In the genomic region with DNA sequence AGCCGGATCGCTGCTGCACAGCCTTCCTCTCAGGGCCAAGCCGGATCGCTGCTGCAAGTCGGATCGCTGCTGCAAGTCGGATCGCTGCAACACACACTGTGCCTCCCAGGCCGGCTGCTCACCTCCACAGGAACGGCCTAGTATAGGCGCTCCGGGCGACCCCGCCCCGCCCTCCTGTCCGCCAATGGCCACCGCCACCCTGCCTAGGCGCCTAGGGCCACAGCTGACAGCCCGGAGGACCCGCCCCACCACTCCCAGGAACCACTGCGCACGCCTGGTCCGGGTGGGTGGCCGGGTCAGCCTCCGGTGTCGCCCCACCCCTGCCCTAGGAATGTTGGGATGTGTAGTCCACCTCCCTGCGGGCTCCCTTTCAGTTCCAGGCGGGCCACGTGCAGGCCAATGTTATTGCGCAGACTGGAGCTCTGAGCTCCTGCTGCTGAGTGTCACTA, we compare ENCODE assay signal across 8 mouse cellular contexts. TPM values are rescaled to one million over a fixed set of nuclear protein-coding genes. Genes with fewer than 3 reads are reported as not detected.
DNase-seq lines count a peak whose midpoint lies in the region; ATAC-seq and TF ChIP-seq lines count a peak whose summit lies in the region.

A gene (minus strand): TSS at position 265 of the 449 bp plus-strand sequence.

- WGBS in forebrain, embryonic 12.5 days, result under 1% methylated on average over 30 of the region's 30 CpGs
- WGBS in heart, postnatal 0 days, result 0% methylated on average over 29 of the region's 30 CpGs
- under 1% methylated on average over 30 of the region's 30 CpGs for WGBS in liver, embryonic 16.5 days (ENCODE audit: insufficient replicate concordance)
- WGBS in neural tube, embryonic 13.5 days, result under 1% methylated on average over 30 of the region's 30 CpGs

- peak; percentile 76 for TF ChIP-seq POLR2A in testis, adult 2 months (IDR thresholded peaks at IDR 0.05; ENCODE audit: control insufficient read depth, low read depth, low read length)

- TF ChIP-seq EP300 in heart, postnatal 0 days (IDR thresholded peaks at IDR 0.05; ENCODE audit: low read depth), result peak; percentile 31; the same call in 1 of the 2 replicates

- H3K27ac ChIP-seq in forebrain, embryonic 12.5 days, result peak within 1 kb of the TSS; percentile 14
- H3K27ac ChIP-seq in heart, postnatal 0 days (ENCODE audit: low read depth), result peak within 1 kb of the TSS; percentile 91
- H3K27ac ChIP-seq in liver, embryonic 16.5 days (ENCODE audit: low read length), result peak within 1 kb of the TSS; percentile 80
- peak within 1 kb of the TSS; percentile 73 for H3K27ac ChIP-seq in neural tube, embryonic 13.5 days (replicated peaks)
- peak within 1 kb of the TSS; percentile 72 for H3K27ac ChIP-seq in testis, adult 2 months (ENCODE audit: control insufficient read depth, insufficient read depth, low read depth, low read length)

- H3K27me3 ChIP-seq in forebrain, embryonic 12.5 days, result 0 out of 2 replicates have a peak, but pooled peaks cover 10% of the 10 kb centered on the region
- H3K27me3 ChIP-seq in heart, postnatal 0 days (ENCODE audit: control insufficient read depth, insufficient read depth, low read length), result no peaks in the 10 kb centered on the region
- H3K27me3 ChIP-seq in liver, embryonic 16.5 days (ENCODE audit: control insufficient read depth, insufficient read depth, low read depth, low read length), result no peaks in the 10 kb centered on the region
- no peaks in the 10 kb centered on the region for H3K27me3 ChIP-seq in neural tube, embryonic 13.5 days
- no peaks in the 10 kb centered on the region for H3K27me3 ChIP-seq in testis, adult 2 months (ENCODE audit: control insufficient read depth, insufficient read depth, low read length)

- ATAC-seq in forebrain, embryonic 12.5 days (ENCODE audit: low FRiP score), result peak; percentile 98
- peak; percentile 99 for ATAC-seq in heart, postnatal 0 days (ENCODE audit: insufficient read depth, low read depth)
- ATAC-seq in liver, embryonic 16.5 days (ENCODE audit: low read depth), result peak; percentile 98
- ATAC-seq in neural tube, embryonic 13.5 days (ENCODE audit: low read depth), result peak; percentile 97

- H3K4me1 ChIP-seq in forebrain, embryonic 12.5 days, result peaks cover 16% of the 10 kb centered on the region
- peaks cover 13% of the 10 kb centered on the region for H3K4me1 ChIP-seq in heart, postnatal 0 days (ENCODE audit: control insufficient read depth, insufficient read depth)
- peaks cover 10% of the 10 kb centered on the region for H3K4me1 ChIP-seq in liver, embryonic 16.5 days (ENCODE audit: control insufficient read depth, low read depth, low read length)
- peaks cover 17% of the 10 kb centered on the region for H3K4me1 ChIP-seq in neural tube, embryonic 13.5 days (replicated peaks)
- peaks cover 16% of the 10 kb centered on the region for H3K4me1 ChIP-seq in testis, adult 2 months (ENCODE audit: control insufficient read depth, insufficient read depth, low read length)

- peak within 1 kb of the TSS; percentile 94 for H3K4me2 ChIP-seq in forebrain, embryonic 12.5 days
- peak within 1 kb of the TSS; percentile 76 for H3K4me2 ChIP-seq in heart, postnatal 0 days (ENCODE audit: low read depth, low read length)
- H3K4me2 ChIP-seq in liver, embryonic 16.5 days (ENCODE audit: low read depth, low read length), result peak within 1 kb of the TSS; percentile 81
- peak within 1 kb of the TSS; percentile 78 for H3K4me2 ChIP-seq in neural tube, embryonic 13.5 days

- no peak for TF ChIP-seq CTCF in heart, postnatal 0 days (IDR thresholded peaks at IDR 0.05; ENCODE audit: low read depth)
- no peak for TF ChIP-seq CTCF in testis, adult 2 months (IDR thresholded peaks at IDR 0.05; ENCODE audit: control insufficient read depth, insufficient read depth, insufficient replicate concordance, low read depth, low read length)

- no peaks in the 10 kb centered on the region for H3K9me3 ChIP-seq in forebrain, embryonic 12.5 days
- no peaks in the 10 kb centered on the region for H3K9me3 ChIP-seq in heart, postnatal 0 days (replicated peaks; ENCODE audit: control insufficient read depth, low read length)
- no peaks in the 10 kb centered on the region for H3K9me3 ChIP-seq in liver, embryonic 16.5 days (replicated peaks; ENCODE audit: control insufficient read depth, low read length)
- no peaks in the 10 kb centered on the region for H3K9me3 ChIP-seq in neural tube, embryonic 13.5 days

- H3K36me3 ChIP-seq in forebrain, embryonic 12.5 days (replicated peaks), result no peaks in the 10 kb centered on the region
- H3K36me3 ChIP-seq in heart, postnatal 0 days (replicated peaks; ENCODE audit: control insufficient read depth, insufficient read depth, low read length), result no peaks in the 10 kb centered on the region
- no peaks in the 10 kb centered on the region for H3K36me3 ChIP-seq in liver, embryonic 16.5 days (ENCODE audit: control insufficient read depth, insufficient read depth)
- H3K36me3 ChIP-seq in neural tube, embryonic 13.5 days, result no peaks in the 10 kb centered on the region
- H3K36me3 ChIP-seq in testis, adult 2 months (ENCODE audit: control insufficient read depth, insufficient read depth, low read length), result no peaks in the 10 kb centered on the region

- peak within 1 kb of the TSS; percentile 64 for H3K4me3 ChIP-seq in forebrain, embryonic 12.5 days (replicated peaks)
- H3K4me3 ChIP-seq in heart, postnatal 0 days (ENCODE audit: low read depth, low read length), result peak within 1 kb of the TSS; percentile 86
- H3K4me3 ChIP-seq in liver, embryonic 16.5 days (ENCODE audit: low read depth, low read length), result peak within 1 kb of the TSS; percentile 74
- peak within 1 kb of the TSS; percentile 57 for H3K4me3 ChIP-seq in neural tube, embryonic 13.5 days
- H3K4me3 ChIP-seq in testis, adult 2 months (ENCODE audit: control insufficient read depth, low read depth, low read length), result peak within 1 kb of the TSS; percentile 90

- DNase-seq in CD8-positive naive resting alpha-beta T cell, adult 2 months (ENCODE audit: low read depth in 2 of 2, low spot score in 2 of 2), result peak; percentile 83 to 86
- peak; percentile 77 for DNase-seq in c-Kit-positive CD71-positive TER-119-positive erythroid progenitor cells, embryonic 14.5 days (ENCODE audit: low spot score)
- peak; percentile 94 for DNase-seq in heart, postnatal 0 days (ENCODE audit: low spot score)
- peak; percentile 97 to 98 for DNase-seq in kidney, postnatal 4 days

- H3K9ac ChIP-seq in forebrain, embryonic 12.5 days, result peak within 1 kb of the TSS; percentile 73
- peak within 1 kb of the TSS; percentile 80 for H3K9ac ChIP-seq in heart, postnatal 0 days (replicated peaks; ENCODE audit: low read depth, low read length)
- peak within 1 kb of the TSS; percentile 68 for H3K9ac ChIP-seq in liver, embryonic 16.5 days (ENCODE audit: low read depth, low read length)
- peak within 1 kb of the TSS; percentile 75 for H3K9ac ChIP-seq in neural tube, embryonic 13.5 days

RNA-seq across cellular contexts. Expression of the gene that starts here (rescaled TPM):
- 13.9 and 14.5 TPM in 2 replicates for polyA plus RNA-seq in forebrain, embryonic 12.5 days (2016; fragmentation: Nextera tagmentation; extraction: Ambion mirVana)
- total RNA-seq in heart, postnatal 0 days (2014; rRNA removed; ENCODE audit: low replicate concordance), result 30.8 TPM in 2 replicates
- polyA plus RNA-seq in heart, postnatal 0 days (2015; fragmentation: Nextera tagmentation; extraction: Ambion mirVana), result 14.2 and 15.3 TPM in 2 replicates
- polyA plus RNA-seq in liver, embryonic 16.5 days (2015; fragmentation: Nextera tagmentation; extraction: Ambion mirVana), result 6.0 and 6.4 TPM in 2 replicates
- polyA plus RNA-seq in neural tube, embryonic 13.5 days (2015; fragmentation: Nextera tagmentation; extraction: Ambion mirVana), result 28.5 and 30.7 TPM in 2 replicates
- polyA plus RNA-seq in testis, adult 2 months (2012; rRNA removed), result 3.1 and 3.2 TPM in 2 replicates

Comparison
In these comparisons a context has a peak if more than half of its experiments do, and no peak if none do; other contexts are left out.
1. Peak in every context shown above with its lines: DNase-seq, ATAC-seq, H3K4me3 ChIP-seq and H3K27ac ChIP-seq.
2. H3K27ac ChIP-seq: peak in every context shown above with its lines; median percentile 91 in heart, postnatal 0 days; 80 in liver, embryonic 16.5 days; 73 in neural tube, embryonic 13.5 days; 72 in testis, adult 2 months; 14 in forebrain, embryonic 12.5 days.